Mouse (Mus musculus): ENCODE data around the gene Mrpl18.
"Not testable (repeated sequence)": the region's sequence is repeated elsewhere in the genome, so short reads cannot be mapped to it uniquely, and the experiment has no call there.

Gene Mrpl18

DNA sequence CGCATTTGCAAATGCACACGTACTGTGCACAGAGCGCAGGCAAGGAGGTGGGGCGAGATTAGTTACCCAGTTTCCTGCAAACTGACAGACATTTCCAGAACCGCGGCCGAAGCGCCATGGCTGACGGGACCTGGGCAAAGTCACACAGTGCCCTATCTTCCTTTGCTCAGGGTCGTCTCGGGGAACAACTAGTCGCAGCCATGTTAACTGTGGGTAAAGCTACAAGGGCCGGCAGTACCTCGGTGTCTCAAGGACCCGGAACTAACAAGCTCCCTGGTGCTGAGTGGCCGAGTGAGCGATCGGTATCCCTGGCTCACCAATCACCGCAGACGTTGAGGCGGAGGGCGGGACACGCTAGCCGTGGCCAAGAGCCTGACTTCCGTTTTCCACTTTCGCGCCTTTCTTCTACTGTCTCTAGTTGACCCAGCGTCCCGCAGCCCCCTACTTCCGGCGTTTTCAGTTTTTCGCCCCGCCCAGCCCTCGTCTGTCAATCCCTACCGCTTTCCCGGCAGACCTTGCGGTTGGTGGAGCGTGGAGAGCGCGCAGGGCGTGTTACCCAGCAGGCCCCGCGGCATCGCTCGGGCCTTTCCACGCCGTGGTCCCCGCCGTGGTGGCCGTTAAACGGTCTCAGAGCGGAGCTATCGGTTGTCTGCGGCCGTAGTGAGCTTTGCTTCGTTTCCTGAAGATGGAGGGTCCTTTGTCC, at the start of gene Mrpl18:
Mrpl18 (minus strand) TSS at position 465 of the 703 bp plus-strand sequence.
- peak; percentile 100 for DNase-seq (ENCODE audit: low spot score)

DNA sequence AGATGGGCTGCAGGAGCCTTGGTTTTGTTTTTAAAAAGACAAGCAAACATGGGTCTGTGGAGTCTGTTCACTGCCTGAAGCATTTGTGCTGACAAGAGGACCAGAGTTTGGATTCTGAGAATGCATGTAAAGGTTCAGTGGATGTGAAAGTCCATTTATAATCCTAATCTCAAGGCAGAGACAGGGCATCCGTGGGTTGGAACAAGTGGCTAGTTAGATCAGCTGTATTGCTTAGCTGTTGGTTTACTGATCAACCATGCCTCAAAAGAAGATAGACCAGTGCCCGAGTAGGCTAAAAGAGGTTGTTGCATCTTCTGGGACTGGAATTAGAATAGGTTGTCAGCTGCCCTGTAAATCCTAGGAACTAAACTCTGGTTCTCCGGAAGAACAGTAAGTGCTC, 47.3 kb upstream of the Mrpl18 start:
- DNase-seq (ENCODE audit: low spot score), result no peak

DNA sequence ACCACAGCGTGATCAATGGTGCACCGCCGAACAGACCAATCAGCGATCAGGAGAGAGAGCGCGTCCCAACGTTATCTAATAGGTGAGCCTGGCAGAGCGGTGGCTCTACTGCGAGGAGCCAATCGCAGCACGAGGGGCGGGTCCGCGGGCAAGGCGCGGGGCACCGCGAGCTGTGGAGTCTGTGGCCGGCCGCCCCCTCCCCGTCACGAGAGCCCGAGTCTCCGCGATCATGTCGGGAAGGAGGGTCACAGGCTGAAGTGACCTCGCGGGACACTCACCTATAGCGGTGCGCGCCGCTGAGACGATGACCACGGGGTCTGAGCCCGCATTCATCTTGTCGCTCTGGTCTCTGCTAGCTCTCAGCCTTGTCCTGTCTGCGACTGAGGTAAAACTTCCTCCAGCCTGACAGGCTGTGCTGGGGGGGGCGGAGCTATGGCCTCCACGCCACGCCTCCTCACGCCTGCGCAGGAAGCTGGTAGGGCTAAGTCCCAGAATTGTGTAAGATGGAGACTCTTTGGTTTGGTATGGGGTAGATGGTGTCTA, 44.3 kb upstream of the Mrpl18 start, which contains the start of gene Acat2:
Acat2 (minus strand) TSS at position 417 of the 543 bp plus-strand sequence.
- peak; percentile 95 for DNase-seq (ENCODE audit: low spot score)

DNA sequence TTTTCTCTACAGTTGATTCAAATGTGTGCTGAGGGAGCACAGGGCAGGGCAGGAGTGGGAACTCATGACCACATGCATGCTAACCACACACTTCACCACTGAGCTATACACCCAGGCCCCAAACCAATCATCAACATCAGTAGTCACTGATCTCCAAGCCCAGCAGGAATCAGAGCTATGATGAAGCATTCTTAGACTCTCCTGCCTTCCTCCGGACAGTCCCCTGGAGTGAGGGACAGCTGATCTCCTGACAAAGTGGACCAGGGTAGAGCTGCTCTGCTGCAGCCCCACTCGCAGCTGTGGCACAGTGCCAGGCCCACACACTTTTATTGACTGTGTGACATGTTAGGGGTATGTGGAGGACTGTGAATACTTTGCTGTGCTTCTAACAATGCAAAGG, 43.2 kb upstream of the Mrpl18 start:
- DNase-seq (ENCODE audit: low spot score), result not testable (repeated sequence)

DNA sequence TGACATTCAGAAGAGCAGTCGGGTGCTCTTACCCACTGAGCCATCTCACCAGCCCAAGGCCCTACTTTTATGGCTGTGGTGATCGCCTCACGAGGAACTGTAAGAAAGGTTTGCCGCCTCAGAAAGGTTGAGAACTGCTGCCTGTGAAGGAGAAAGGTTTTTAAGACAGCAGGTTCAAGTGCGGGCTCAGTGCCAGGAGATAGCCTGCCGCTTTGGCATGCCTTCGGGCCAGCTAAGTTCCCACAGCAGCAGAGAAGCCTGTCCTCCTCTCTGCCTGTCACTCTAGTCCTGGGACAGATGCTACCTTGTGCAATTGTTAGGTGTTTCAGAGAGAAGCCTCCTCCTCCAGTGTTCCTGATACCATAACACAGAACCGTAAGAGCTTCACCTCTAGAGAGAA, 40.5 kb upstream of the Mrpl18 start:
- peak; percentile 53 for DNase-seq (ENCODE audit: low spot score)

DNA sequence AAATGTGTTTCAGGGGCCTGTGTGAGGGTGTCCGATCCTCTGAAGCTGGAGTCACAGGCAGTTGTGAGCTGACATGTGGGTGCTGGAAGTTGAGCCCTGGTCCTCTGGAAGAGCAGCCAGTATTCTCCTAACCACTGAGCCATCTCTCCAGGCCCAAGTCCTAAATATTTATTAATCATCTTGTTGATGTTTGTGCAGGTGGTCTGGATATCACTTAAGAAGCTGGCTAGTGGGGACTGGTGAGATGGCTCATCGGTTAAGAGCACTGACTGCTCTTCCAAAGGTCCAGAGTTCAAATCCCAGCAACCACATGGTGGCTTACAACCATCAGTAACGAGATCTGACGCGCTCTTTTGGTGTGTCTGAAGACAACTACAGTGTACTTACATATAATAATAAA, 33.5 kb upstream of the Mrpl18 start:
- DNase-seq (ENCODE audit: low spot score), result no peak

DNA sequence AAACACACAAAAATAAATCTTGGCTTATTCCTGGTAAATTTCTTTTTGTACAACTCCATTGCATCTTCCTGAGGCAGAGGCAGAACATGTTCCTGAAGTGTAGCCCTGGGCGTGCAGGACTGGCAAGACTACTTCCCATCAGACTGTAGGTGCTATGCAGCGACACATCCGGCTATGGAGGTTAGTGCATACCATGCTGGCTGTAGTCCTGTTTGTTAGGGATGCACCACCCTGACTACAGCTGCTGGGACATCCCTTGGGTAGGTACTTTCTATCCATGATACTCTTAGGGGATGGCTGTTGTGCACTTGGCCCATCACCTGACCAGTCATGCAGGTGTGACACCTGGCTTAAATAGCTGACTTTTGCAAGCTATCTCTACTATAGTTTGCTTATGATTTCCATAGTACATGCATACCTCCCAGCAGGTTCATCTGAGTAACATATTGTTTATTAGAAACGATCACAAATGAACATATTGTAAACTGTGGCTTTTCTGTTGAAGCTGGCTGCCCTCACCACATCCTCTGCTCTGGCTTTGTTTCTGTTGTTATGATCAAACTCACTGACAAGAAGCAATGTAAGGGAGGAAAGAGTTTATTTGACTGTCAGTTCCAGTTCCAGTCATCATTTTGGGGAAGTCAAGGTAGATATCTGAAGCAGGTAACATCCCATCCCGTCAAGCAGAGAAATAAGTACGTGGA, 26.5 kb upstream of the Mrpl18 start:
- no peak for DNase-seq (ENCODE audit: low spot score)

DNA sequence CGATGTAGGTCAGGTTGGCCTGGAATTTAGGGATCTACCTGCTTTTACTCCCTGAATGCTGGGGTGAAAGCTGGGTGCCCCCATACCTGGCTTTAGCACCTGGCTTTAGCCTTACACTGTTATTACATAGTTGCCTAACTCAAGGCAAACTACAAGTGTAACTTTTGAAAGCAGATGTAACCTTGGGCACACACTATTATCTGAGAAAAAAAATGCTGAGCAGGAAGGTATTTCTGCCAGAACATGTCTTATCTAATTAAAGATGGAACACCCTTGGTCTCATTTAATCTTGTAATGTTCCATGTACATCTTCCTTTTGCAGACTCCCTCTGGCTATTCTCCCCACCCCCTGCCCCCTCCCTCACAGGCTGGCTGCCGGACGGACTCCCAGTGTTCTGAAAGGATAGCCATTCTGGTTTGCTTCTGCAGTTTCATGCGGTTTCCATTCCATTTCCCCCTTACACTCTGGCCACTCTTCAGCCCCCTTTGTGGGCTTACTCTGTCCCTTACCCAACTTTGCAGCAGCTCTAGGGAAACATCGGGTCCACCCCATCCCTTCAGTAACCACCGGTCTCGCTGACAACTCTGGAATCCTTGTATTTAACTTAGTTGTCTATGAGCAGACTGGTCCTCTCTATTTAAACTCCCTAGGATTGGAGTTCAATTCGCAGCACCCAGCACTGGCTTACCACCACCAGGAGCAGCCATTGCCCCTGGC, 25.6 kb upstream of the Mrpl18 start:
- DNase-seq (ENCODE audit: low spot score), result no peak

DNA sequence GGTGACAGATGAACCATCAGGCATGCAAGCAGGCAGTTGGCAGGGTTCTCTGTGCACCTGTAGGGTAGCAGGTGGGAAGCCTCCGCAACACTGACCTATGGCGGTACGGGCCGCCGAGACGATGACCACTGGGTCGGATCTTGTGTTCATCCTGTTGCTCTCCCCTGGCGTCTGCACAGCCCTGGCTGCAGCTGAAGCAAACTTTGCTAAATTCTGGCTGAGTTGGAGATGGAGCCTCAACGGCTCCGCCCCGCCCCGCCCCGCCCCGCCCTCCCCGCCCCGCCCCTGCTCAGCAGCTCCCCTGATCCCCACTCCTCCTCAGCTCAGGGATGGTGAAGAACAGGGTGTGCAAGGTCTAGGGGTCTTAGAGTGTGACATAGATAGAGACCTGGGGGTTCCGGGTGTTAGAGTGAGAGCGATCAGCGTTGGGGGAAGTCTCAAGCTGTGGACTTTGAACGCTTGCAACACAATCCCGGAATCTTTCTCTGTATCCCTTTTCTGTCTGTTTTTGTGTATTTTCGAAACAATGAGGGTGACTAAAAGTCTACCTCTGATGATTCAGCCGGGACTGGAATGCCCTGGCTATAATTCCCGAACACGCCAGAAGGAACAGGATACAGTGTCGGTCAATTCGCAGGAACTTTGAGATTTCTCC, 24.1 kb upstream of the Mrpl18 start, which contains the start of gene Acat3:
Acat3 (minus strand) TSS at position 450 of the 655 bp plus-strand sequence.
- peak; percentile 52 for DNase-seq (ENCODE audit: low spot score)

DNA sequence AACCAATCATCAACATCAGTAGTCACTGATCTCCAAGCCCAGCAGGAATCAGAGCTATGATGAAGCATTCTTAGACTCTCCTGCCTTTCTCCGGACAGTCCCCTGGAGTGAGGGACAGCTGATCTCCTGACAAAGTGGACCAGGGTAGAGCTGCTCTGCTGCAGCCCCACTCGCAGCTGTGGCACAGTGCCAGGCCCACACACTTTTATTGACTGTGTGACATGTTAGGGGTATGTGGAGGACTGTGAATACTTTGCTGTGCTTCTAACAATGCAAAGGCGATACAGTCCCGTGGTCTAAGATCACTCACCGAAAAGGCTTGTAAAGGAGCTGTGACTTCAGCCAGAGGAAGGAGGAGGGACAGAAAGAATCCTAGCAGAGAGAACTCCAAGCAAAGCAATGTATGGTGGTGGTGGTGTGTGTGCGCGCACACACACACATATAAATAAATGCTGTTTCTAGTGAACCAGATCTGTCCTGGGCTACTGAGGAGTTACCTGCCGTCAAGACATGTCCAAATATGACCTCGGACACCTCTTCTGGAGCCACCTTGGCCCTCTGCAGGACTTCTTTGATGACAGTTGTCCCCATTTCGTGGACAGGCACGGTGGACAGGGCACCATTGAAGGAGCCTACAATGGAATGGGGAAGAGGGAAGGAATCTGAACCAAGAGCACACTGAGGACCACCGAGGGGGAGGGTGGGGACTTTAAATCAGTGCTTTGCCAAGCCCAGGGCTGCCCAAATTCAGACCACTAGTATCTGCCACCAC, 23.4 kb upstream of the Mrpl18 start:
- DNase-seq (ENCODE audit: low spot score), result not testable (repeated sequence)

DNA sequence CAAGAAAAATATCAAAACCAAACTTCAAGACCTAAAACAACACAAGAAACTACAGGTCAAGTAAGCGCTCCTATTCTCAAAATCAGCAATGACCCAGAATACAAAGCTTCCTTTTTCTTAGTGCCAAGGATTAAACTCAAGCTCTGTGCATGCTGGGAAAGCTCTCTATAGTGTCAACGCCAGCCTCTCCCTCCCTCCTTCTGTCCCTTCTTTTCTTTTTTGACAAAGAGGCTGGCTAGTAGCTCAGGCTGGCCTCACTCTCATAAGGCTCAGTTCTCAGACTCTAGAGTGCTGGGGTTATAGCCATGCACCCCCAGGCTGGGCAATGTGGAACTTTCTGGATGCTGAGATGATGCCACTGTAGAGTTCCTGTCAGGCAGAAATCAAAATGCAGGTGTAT, 21.9 kb upstream of the Mrpl18 start:
- no peak for DNase-seq (ENCODE audit: low spot score)

DNA sequence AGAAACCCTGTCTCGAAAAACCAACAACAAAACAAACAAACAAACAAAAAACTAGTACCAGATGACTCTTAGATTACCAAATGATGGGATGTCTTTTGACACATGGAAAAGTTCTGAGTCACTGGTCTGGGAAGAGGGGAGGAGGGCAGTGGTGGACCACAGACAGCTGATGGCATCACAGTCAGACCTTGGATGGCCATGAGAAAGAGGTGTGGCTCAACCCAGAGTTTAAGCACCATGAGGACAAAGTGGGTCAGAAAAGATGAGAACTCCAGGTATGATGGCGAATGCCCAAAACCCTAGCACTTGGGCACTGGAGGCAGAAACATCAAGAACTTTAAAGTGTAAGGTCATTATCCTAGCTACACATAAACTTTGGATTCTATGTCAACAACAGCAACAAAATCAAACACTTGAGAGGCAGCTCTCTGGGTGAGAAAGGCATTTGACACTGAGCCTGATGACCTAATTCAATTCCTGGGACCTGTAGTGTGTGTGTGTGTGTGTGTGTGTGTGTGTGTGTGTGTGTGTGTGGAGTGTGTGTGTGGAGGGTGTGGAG, 21.3 kb upstream of the Mrpl18 start:
- no peak for DNase-seq (ENCODE audit: low spot score)

DNA sequence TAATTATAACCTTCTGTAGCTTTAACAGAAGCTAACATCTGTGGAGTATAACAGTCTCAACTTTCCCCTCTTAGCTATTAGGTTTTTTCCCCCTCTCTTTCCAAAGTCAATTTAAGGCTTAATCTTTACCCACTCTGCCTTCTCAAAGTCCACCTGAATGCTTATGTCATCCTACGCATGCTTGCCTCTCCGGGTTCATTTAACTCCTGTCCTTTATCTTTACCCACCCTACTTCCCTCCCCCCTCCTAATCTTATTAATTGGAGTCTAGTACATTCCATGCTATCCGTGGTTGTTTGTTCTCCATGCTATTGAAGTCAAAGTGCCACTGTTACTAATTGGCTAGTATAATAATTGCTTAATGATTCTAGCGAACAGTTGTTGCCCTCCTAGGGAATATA, 19.6 kb upstream of the Mrpl18 start:
- DNase-seq (ENCODE audit: low spot score), result no peak

DNA sequence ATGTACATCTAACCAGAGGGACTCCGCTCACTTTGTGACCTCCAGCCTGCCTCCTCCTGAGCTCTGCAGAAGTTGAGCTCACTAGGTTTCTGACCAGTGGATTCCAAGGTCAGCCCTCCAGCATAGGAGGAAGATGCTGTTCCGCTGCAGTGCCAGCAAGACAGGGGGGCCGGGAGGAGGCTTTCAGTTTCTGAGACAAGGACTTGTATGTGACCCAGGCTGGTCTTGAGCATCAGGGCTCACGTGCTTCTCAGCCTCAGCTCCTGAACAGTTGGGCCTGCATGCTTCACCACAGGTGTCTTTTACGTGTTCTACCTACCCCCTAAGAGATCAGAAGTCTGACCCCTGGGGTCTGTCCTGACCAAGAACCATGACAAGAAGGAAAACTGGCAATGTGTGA, 15.4 kb upstream of the Mrpl18 start:
- DNase-seq (ENCODE audit: low spot score), result not testable (repeated sequence)

DNA sequence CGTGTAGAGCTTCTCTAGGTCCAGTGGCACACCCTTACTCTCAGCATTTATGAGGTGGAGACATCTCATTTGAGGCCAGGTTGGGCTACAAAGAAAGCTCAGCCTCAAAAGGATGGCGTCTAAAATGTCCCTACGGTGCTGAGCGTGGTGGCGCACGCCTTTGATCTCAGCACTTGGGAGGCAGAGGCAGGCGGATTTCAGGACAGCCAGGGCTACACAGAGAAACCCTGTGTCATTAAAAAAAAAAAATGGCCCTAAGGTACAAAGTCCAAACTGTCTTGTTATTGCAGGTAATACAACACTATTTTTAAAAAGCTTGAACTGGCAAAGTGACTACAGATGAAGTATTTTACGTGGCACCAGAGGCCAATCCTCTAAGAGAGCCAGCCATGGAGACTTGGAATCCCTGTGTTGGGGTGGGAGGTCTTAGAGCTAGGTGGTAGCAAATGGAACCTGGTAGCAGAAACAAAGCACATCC, 9.6 kb upstream of the Mrpl18 start:
- DNase-seq (ENCODE audit: low spot score), result no peak

DNA sequence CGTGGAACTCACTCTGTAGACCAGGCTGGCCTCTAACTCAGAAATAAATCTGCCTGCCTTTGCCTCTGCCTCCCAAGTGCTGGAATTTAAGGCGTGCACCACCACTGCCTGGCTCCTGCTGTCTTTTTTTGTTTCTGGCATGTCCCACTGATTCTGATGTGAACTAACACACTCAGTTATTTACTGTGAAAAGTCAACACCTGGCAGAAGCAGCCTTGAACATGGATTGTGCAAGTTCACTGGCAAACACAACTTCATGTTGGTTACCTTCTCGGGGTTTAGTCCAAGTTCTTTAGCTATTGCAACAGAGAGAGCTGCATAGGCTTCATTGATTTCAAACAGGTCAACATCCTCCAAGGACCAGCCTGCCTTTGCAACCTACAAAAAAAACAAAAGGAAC, 8.9 kb upstream of the Mrpl18 start:
- DNase-seq (ENCODE audit: low spot score), result peak; percentile 36

DNA sequence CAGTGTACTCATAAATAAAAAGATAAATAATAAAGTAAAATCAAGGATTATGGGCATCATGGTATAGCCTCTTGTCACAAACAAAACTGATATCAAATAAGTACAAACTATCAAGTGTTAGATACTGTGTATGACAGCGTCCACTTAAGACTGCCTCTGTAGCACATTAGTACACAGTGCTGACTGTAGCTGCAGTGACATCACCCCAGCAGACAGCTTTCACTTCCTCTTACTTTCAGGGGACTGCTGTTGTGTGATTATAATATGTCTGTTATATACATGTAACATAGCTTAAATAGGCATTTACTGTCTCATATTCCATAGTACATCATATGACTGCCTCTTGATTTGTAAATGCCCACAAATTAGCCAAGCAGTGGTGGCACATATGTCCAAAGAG, 4.9 kb upstream of the Mrpl18 start:
- DNase-seq (ENCODE audit: low spot score), result no peak

DNA sequence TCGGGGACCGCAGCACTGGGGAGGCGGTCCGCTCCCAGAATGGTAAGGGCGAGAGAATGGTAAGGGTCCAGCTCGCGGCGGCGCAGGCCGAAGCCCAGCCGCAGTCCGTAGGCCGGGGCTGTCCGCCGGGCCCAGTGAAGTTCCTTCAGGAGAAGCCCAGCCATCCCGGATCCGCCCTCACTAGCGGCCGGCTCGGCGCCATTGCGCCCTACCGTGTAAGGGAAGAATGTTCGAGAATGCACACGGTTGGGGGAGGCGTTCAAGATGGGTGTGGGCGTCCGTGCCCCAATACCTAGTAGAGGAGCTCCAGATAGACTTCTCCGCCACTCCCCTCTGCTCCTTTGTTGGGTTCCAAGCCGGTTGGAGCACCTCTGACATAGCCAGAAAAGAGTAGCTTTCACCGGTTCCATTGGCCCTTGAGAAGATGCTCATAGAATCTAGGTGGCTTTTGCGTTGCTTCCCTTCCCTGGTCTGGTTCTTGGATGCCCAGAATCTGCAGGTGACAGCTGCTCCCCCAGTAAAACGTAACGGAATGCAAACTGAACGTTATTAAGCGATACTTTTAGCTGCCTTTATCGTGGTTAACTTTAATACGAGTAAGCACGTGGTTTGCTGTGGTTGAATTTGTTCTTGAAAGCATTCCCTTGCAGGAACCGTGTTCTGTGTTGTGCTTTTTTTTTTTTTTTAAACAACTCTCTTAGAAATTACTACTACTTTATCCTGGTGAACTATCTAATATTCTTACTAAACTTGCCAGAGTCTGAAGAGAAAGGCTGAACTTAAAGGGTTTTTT, 639 bp upstream of the Mrpl18 start:
- DNase-seq (ENCODE audit: low spot score), result peak; percentile 49

DNA sequence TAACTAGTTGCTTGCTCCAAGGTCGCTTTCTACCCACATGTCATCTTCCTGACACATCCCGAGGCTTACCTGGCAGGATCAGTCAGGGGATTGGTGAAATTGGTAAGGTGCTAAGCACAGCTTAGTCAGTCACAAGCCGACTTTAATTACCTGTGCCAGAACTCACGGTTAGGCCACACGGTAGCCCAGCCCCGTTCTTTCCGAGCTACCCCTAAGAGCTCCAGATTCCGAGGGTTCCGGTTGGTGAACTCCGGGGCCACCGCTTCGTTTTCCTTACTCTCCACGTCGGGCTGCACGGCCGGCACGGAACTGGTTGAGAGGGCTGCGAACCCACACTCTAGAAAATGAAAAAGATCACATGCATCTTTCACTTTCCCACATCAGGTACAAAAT, 661 bp downstream of the Mrpl18 start, which contains the start of gene Tcp1:
Tcp1 (plus strand) TSS at position 214 of the 393 bp plus-strand sequence.
- DNase-seq (ENCODE audit: low spot score), result no peak

DNA sequence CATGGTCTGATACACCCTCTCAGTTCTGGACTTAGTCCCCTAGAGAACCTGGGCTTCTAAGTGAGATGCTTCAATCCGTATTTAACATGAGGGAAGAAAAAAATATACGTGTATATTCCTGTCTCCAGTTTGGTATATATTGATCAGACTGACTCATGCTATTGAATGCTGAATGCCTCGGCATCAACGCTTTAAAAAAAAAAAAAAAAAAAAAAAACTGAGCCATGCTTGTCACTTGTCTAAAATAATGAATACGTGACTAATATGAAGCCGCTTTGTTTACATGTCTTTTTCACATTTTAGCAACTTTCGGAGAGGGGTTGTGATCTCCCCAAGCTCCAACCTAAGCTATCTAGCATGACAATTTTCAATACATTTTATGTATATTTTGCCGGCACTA, 5.8 kb downstream of the Mrpl18 start:
- DNase-seq (ENCODE audit: low spot score), result no peak

Data from adipocyte (in vitro differentiated cells).